Mouse (Mus musculus): ENCODE results near the gene Mis18bp1. TPM values are rescaled to one million over a fixed set of nuclear protein-coding genes. Genes with fewer than 3 reads are reported as not detected.
"Not testable (repeated sequence)": the region's sequence is repeated elsewhere in the genome, so short reads cannot be mapped to it uniquely, and the experiment has no call there.

Mis18bp1 gene
- total RNA-seq (2018; cell fraction: chromatin; rRNA removed), result 10 to 100 TPM in 25 of 26 experiments, 1 to 10 TPM in 1; 9.7 to 52.8 (median 19.4) TPM
- 1 to 10 TPM; 2.3 to 6.8 (median 4.2) TPM for total RNA-seq (2018; cell fraction: cytosol; rRNA removed)
- 10 to 100 TPM in 17 of 26 experiments, 1 to 10 TPM in 9; 4.9 to 38.2 (median 11.9) TPM for total RNA-seq (2018; cell fraction: nucleus; rRNA removed)
- polyA plus RNA-seq (2018), result 3.4 to 8.1 TPM (median 5.5 TPM) in 3 replicates

DNA sequence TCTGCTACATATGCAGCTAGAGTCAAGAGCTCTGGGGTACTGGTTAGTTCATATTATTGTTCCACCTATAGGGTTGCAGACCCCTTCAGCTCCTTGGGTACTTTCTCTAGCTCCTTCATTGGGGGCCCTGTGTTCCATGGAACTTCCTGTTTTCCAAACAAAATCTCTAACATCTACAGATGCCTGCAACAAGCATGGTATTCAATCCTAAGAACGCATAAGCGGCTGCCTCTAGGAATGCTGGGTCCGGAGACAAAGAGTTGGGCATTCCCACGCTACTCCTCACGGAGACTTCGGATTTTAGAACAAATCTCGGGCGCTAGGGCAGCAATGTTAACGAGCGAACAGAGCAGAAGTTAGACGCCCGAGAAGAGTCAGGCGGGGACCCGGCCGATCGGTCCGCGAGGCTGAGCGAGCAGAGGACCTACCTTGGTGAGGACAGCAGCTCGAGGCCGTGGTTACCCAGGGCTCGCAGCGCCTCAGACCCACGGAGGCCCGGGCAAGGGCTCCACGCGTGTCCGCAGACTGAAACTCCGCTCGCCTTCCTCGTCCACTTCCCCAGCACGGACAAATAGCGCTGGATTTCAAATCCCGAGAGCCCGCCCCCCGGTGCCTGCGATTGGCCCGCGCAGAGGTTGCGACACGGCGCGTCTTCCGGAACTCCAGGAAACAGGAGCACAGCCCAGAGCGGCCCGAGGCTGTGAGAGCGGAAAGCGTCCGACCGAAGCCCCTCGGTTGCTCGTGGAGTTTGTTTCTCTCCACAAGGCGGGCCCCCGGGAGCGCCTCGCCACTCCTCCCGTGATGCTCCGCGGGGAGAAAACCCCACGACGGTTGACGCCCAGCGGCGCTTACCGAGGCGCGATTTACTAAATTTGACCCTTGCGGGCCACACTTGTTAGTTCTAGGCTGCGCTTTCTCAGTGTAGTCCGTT lies at the start of gene Mis18bp1:
Mis18bp1 (minus strand) TSS at position 584 of the 931 bp plus-strand sequence.
- peak within 1 kb of the TSS; percentile 81 for H3K4me3 ChIP-seq (ENCODE audit: inconsistent target)
- 1% methylated on average over 70 of the region's 70 CpGs for WGBS (ENCODE audit: missing documents)
- H3K27ac ChIP-seq, result peak within 1 kb of the TSS; percentile 65
- H3K79me2 ChIP-seq (ENCODE audit: inconsistent target), result peaks cover 50% of the 10 kb centered on the region
- no peaks in the 10 kb centered on the region for H3K36me3 ChIP-seq (ENCODE audit: inconsistent target)

DNA sequence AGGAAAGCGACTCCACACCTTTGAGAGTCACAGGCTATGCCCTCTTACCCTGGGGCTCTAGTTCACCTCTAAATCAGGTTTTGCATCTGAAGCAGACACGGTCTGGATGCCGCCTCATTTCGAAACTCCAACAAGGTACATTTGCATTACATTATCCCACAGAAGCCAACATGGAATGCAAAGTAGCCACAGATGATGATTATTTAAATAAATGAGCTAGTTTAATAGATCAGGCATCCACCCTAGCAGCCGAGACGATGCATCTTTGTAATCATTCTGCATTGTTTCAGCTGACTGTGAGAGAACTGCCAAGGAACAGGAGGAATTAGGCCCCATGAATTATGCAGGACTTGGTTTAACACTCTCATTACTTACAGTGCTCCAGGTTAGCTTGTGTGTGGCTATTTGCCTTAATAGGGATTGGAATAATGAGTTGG lies 44.0 kb upstream of the Mis18bp1 start:
- 92% methylated on average over 6 of the region's 6 CpGs for WGBS (ENCODE audit: missing documents)
- Histone ChIP-seq H3K27ac (no peak overlapping the region), H3K4me3 (ENCODE audit: inconsistent target) (no peak overlapping the region), H3K36me3 (ENCODE audit: inconsistent target) (no peaks in the 10 kb centered on the region), H3K79me2 (ENCODE audit: inconsistent target) (no peaks in the 10 kb centered on the region)

DNA sequence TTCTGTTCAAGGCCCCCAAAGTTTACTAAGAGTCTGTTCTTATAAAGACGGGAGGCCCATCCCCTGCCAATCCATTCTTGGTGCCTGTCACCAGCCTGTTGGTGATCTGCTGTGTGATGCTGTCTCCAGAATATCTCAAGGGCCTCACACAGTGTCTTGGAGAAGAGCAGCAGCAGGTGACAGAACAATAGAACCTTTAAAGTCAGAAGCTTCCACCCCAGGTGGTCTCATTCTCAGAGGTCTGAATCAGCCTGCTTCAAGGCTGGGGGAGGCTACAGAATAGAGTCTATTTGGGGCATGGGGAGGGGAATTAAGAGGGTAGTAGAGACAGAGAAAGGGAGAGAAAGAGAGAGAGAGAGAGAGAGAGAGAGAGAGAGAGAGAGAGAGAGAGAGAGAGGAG lies 34.0 kb upstream of the Mis18bp1 start:
- no peak overlapping the region for H3K4me3 ChIP-seq (ENCODE audit: inconsistent target)
- WGBS (ENCODE audit: missing documents), result 100% methylated on average over 1 of the region's 1 CpGs
- H3K79me2 ChIP-seq (ENCODE audit: inconsistent target), result no peaks in the 10 kb centered on the region
- no peak overlapping the region for H3K27ac ChIP-seq
- H3K36me3 ChIP-seq (ENCODE audit: inconsistent target), result no peaks in the 10 kb centered on the region

DNA sequence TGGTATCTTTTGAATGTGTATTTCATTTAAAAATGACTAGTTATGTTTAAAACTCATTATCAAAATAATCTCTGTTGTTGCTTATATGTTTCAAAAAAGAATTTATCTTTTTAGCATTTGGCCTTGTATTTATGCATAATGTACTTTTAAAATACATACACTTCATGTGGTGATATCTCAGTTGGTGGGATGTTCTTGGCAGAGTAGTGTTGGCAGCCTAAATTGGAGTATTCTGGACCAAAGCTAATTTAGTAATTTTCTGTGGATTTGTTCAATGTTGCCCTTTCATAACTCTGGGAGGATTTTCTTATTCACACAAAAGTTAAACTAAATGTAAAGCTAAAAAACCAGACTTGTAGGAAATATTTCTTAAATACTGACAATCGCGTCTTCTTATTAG lies 29.4 kb upstream of the Mis18bp1 start:
- no peak overlapping the region for H3K4me3 ChIP-seq (ENCODE audit: inconsistent target)
- WGBS (ENCODE audit: missing documents), result 100% methylated on average over 2 of the region's 2 CpGs
- no peaks in the 10 kb centered on the region for H3K79me2 ChIP-seq (ENCODE audit: inconsistent target)
- H3K27ac ChIP-seq, result no peak overlapping the region
- H3K36me3 ChIP-seq (ENCODE audit: inconsistent target), result no peaks in the 10 kb centered on the region

DNA sequence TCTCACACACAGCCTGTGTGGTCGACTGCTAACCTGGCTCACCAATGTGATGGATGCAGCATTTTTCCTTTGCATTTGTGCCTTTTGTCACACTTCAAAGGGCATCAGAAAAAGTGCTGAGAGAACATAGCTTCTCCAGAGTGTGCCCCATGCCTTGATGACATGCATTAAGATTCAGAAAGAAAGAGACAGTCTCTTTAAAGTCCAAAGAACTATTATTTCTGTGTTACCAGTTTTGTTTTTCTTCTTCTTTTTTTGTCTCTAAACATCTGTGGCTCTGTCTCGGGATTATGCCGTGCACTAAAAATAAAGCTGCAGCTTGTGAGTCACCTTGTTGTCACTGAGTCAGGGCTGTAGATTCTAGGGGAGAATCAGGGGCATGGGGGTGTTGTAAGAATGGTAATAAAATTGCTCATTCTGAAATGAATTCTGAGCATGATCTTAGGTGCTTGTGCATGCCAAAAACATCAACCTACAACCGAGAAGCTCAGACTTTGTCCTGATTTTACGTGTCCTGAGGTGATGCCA lies 21.7 kb upstream of the Mis18bp1 start:
- 55% methylated on average over 5 of the region's 5 CpGs for WGBS (ENCODE audit: missing documents)
- Histone ChIP-seq H3K4me3 (ENCODE audit: inconsistent target) (no peak overlapping the region), H3K79me2 (ENCODE audit: inconsistent target) (no peaks in the 10 kb centered on the region), H3K27ac (no peak overlapping the region), H3K36me3 (ENCODE audit: inconsistent target) (no peaks in the 10 kb centered on the region)

DNA sequence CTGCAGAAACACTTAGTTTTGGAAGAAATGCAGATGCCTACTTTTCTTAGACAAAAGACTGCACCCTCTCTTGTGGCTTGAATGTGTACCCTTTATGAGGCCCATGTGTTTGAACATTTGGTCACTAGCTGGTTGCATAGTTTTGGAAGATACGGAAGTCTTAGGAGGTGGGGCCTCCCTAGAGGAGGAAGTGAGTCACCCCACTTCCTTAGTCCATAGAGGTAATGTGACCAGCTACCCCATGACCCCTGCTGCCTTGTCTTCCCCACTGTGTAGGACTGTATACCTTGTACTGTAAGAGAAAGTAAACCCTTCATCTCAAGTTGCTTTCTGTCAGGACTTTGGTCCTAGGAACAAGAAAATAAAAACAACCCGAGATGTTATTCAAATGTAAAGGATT lies 16.8 kb upstream of the Mis18bp1 start:
- WGBS (ENCODE audit: missing documents), result 79% methylated on average over 2 of the region's 2 CpGs
- no peak overlapping the region for H3K27ac ChIP-seq
- H3K79me2 ChIP-seq (ENCODE audit: inconsistent target), result no peaks in the 10 kb centered on the region
- no peaks in the 10 kb centered on the region for H3K36me3 ChIP-seq (ENCODE audit: inconsistent target)
- no peak overlapping the region for H3K4me3 ChIP-seq (ENCODE audit: inconsistent target)

DNA sequence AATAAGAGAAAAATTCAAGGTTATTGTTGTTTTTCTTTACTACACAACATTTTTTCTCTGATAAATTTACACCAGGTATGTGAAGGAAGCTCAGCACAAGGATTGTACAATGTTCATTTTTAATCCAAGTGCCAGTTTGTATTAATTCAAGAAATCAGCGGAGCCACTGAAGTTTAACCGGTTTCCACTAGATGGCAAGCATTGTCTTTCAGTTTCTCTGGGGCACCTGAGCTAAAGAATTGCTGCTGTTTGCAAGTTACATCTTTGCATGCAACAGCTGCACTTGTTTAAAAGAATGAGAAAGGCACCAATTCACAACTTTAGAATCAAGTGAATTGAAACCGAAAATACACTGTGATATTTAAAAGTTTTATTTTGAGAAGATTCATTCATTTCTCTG lies 15.0 kb upstream of the Mis18bp1 start:
- Histone ChIP-seq H3K79me2 (ENCODE audit: inconsistent target) (no peaks in the 10 kb centered on the region), H3K27ac (no peak overlapping the region), H3K4me3 (ENCODE audit: inconsistent target) (no peak overlapping the region), H3K36me3 (ENCODE audit: inconsistent target) (no peaks in the 10 kb centered on the region)
- 72% methylated on average over 3 of the region's 3 CpGs for WGBS (ENCODE audit: missing documents)

DNA sequence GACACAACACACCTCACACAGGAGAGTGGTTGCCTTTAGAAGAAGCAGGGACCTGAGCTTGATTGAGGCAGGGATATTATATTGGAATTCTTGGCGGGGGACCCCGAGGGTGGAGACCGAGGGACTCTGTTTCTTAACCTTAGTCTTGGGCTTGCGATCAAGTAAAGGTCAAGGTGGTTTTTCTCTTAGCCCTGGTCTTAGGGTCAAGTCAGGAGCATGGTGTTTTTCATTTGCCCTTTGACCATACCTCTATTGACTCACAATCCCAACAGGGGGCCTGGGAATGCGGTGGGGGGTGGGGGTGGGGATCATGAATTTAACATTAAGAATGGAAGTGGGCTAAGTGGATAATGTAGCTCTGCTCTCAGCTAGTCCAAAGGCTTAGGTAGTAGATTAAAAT lies 1.3 kb upstream of the Mis18bp1 start:
- Histone ChIP-seq H3K36me3 (ENCODE audit: inconsistent target) (no peaks in the 10 kb centered on the region), H3K27ac (no peak overlapping the region), H3K4me3 (ENCODE audit: inconsistent target) (no peak overlapping the region; the same call in 1 of the 2 replicates), H3K79me2 (ENCODE audit: inconsistent target) (peaks cover 35% of the 10 kb centered on the region)
- WGBS (ENCODE audit: missing documents), result 95% methylated on average over 5 of the region's 5 CpGs

DNA sequence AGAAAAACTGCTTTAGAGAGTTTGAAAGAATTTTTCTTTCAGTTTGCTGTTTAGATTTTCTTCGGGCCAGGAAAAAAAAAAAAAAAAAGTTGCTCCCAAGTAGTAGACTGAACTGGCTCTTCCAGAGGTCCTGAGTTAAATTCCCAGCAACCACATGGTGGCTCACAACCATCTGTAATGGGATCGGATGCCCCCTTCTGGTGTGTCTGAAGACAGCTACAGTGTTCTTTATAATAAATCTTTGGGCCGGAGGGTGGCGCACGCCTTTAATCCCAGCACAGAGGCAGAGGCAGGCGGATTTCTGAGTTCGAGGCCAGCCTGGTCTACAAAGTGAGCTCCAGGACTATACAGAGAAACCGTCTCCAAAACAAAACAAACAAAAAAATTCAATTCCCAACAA lies 555 bp upstream of the Mis18bp1 start:
- H3K27ac ChIP-seq, result peak overlapping the region; percentile 65

DNA sequence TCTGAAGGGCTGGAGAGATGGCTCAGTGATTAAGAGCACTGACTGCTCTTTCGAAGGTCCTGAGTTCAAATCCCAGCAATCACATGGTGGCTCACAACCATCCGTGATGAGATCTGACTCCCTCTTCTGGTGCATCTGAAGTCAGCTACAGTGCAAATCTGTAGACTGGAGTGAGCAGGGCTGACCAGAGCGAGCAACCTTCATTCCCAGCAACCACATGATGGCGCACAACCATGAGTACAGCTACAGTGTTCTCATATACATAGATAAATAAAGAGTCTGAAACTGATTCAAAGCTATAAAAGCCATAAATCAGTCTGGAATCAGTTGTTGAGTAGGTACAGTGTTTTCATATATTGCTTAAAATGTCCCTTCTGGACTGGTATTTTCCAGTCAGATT lies 36.3 kb downstream of the Mis18bp1 start:
- H3K79me2 ChIP-seq (ENCODE audit: inconsistent target); H3K4me3 ChIP-seq (ENCODE audit: inconsistent target); H3K27ac ChIP-seq; H3K36me3 ChIP-seq (ENCODE audit: inconsistent target): not testable (repeated sequence)
- WGBS (ENCODE audit: missing documents), result 94% methylated on average over 4 of the region's 4 CpGs

More for the DNA sequence above, 555 bp upstream of the Mis18bp1 start:
- Histone ChIP-seq H3K79me2 (ENCODE audit: inconsistent target) (peaks cover 43% of the 10 kb centered on the region), H3K4me3 (ENCODE audit: inconsistent target) (peak overlapping the region; percentile 81)
- not testable (repeated sequence) for H3K36me3 ChIP-seq (ENCODE audit: inconsistent target)
- 17% methylated on average over 8 of the region's 8 CpGs for WGBS (ENCODE audit: missing documents)

DNA sequence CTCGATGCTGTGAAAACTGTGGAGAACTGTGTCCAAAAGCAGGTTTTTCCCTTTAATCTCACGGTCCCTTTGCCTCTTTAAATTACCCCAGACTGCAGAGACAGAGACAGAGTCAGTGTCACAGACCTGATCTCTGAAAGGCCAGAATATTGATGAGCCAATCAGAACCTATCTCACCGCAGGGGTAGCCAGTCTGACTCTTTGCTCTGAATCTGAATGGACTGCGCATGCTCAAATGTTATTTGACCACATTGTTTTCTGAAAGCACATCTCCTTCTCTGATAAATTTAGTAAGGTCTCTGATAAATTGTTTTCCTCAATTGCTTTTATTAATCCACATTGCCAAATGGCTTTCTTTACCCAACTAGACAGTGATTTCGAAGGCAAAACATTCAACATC lies 53.0 kb downstream of the Mis18bp1 start:
- no peak overlapping the region for H3K27ac ChIP-seq
- no peaks in the 10 kb centered on the region for H3K79me2 ChIP-seq (ENCODE audit: inconsistent target)
- no peaks in the 10 kb centered on the region for H3K36me3 ChIP-seq (ENCODE audit: inconsistent target)
- no peak overlapping the region for H3K4me3 ChIP-seq (ENCODE audit: inconsistent target)
- WGBS (ENCODE audit: missing documents), result 90% methylated on average over 5 of the region's 5 CpGs

DNA sequence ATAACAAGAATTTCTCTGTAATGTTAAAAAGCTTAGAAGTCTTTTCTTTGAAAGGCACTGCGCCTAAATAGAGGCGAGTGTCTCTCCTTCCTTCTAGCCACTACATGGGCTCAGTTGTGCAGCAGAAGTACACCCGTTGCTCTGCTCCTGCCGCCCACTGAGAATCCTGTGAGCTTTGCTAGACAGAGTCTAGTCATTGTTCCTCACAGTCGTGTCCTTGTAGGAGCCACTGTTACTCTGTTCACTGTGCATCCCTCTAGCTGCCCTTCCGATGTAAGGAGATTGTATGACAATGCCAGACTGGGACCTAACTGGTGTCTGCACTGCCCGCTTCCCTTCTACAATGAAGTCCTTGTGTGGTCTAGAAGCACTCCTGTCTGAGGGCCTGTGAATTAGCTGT lies 53.4 kb downstream of the Mis18bp1 start:
- Histone ChIP-seq H3K79me2 (ENCODE audit: inconsistent target) (no peaks in the 10 kb centered on the region), H3K27ac (no peak overlapping the region), H3K36me3 (ENCODE audit: inconsistent target) (no peaks in the 10 kb centered on the region), H3K4me3 (ENCODE audit: inconsistent target) (no peak overlapping the region)
- WGBS (ENCODE audit: missing documents), result 92% methylated on average over 7 of the region's 7 CpGs

DNA sequence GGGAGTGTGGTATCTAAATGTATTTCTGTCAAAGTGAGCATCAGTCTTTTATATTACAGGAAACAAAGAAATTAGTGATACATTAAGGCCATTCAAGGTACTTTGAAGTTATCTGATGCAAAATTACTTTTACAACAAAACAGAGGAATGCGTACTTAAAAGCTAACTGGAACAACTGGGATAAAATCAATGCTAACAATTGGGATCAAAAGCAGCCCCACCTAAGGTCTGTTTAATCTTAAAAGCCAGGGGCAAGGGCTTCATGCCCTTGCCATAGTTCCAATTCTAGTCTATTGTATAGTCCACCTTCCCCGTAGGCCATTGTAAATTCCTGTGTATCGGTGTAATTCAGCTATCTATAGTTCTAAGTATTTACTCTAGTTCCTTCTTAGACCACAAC lies 57.4 kb downstream of the Mis18bp1 start:
- not testable (repeated sequence) for H3K79me2 ChIP-seq (ENCODE audit: inconsistent target); H3K27ac ChIP-seq; H3K36me3 ChIP-seq (ENCODE audit: inconsistent target); H3K4me3 ChIP-seq (ENCODE audit: inconsistent target)
- 91% methylated on average over 3 of the region's 3 CpGs for whole genome bisulfite sequencing (ENCODE audit: missing documents)

DNA sequence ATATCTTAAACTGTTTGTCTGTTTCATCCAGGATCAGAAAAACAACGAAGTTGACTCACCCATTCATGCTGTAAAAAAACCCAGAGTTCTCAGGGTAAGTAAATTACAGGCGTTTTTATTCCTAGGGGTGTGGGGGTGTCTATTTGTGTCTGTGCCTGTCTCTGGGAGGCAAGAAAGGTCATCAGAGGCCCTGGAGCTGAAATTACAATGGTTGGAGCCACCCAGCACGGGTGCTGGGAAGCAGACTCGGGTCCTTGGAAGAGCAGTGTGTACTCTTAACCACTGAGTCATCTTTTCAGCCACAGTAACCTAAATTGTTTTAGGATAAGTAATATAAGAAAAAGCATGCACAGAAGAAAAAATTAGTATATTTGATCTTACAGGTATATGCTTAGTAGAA lies 58.5 kb downstream of the Mis18bp1 start:
- WGBS (ENCODE audit: missing documents), result 96% methylated on average over 4 of the region's 4 CpGs
- Histone ChIP-seq H3K4me3 (ENCODE audit: inconsistent target) (no peak overlapping the region), H3K79me2 (ENCODE audit: inconsistent target) (no peaks in the 10 kb centered on the region), H3K36me3 (ENCODE audit: inconsistent target) (no peaks in the 10 kb centered on the region), H3K27ac (no peak overlapping the region)

DNA sequence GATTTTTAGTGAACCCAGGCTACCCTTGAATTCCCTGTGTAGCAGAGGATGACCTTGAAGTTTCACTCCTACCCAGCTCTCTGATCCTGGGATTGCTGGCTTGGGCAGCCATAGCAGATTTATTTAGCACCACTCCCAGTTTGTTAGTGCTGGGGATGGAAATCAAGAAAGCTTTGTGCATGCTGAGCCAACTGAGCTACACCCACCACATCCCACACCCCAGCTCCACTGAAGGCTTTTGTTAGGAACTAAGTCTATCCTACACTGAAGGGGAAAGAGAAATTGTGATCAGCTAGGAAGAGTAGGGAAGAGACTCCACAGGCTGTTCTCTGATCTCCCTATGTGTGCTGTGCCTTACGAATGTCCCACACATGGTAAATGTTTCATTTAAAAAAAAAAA lies 59.6 kb downstream of the Mis18bp1 start:
- Histone ChIP-seq H3K4me3 (ENCODE audit: inconsistent target) (no peak overlapping the region), H3K36me3 (ENCODE audit: inconsistent target) (no peaks in the 10 kb centered on the region), H3K79me2 (ENCODE audit: inconsistent target) (no peaks in the 10 kb centered on the region), H3K27ac (no peak overlapping the region)
- WGBS (ENCODE audit: missing documents), result 100% methylated on average over 1 of the region's 1 CpGs

Data from macrophage (primary cell).